Mouse (Mus musculus): ENCODE data around the gene Tuba1b.

DNA sequence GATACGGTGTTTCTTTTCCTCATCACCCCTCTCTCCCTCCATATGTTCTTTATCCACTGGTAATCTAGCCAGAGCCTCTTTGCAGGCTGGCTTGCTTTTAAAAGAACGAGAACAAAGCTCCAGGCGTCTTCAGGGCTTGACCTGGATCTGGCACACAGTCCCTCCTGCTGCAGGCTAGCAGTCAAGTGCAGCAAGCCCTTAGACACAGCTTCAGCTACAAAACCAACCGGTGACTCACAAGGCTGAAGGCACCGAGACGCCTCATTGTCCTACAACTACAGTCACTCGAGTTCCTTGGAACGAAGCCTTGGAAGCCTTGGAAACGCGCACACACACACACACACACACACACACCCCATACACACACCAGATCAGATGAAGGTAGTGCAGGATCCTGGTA lies 6.5 kb upstream of the Tuba1b start:
- TF ChIP-seq CTCF (IDR thresholded peaks at IDR 0.05; ENCODE audit: low read depth) (no peak), EP300 (IDR thresholded peaks at IDR 0.05; ENCODE audit: low read depth) (no peak)
